Mouse (Mus musculus) heart, embryonic 14.5 days (tissue): ENCODE measurements around the gene Ankrd2. TPM values are rescaled to one million over a fixed set of nuclear protein-coding genes. Genes with fewer than 3 reads are reported as not detected.
A peak's percentile ranks its signal among the peaks of the same experiment; 100 is the strongest.

Source experiments
- ATAC-seq: fragments of 200-750 bp; cut with Nextera tagmentation; 2 replicates; pipeline ENCODE4 v1.8.0; 2017; ENCODE audit warnings: low read depth, moderate TSS enrichment; ENCODE audit not compliant: insufficient number of reproducible peaks, insufficient read depth, low FRiP score
- H3K27ac ChIP-seq, 2 experiments: fragments of 200-500 bp in 1 of 2; fragments of 300-500 bp in 1 of 2; sonication (generic) in 1 of 2; replicated peaks in 1 of 2; 2 replicates each; pipeline ENCODE4 v1.5.1; 2012 to 2014; ENCODE audit warnings: low read depth in 2 of 2, low read length in 2 of 2, control low read depth in 1 of 2, mild to moderate bottlenecking in 1 of 2, mixed read lengths in 1 of 2; ENCODE audit not compliant: control insufficient read depth in 1 of 2, insufficient read depth in 1 of 2
- H3K27me3 ChIP-seq: fragments of 300-500 bp; sonication (generic); 2 replicates; pipeline ENCODE4 v1.6.1; 2014; ENCODE audit warnings: mild to moderate bottlenecking, low read length, control low read depth; ENCODE audit not compliant: control insufficient read depth, insufficient read depth
- H3K36me3 ChIP-seq: fragments of 300-500 bp; sonication (generic); 2 replicates; pipeline ENCODE4 v1.6.1; 2014; ENCODE audit warnings: mild to moderate bottlenecking, control low read depth, low read length, mixed read lengths; ENCODE audit not compliant: control insufficient read depth, insufficient read depth
- H3K4me1 ChIP-seq, 2 experiments: fragments of 200-500 bp in 1 of 2; fragments of 300-500 bp in 1 of 2; sonication (generic) in 1 of 2; 2 replicates each; pipeline ENCODE4 v1.6.1; 2012 to 2014; ENCODE audit warnings: low read length in 2 of 2, control low read depth in 1 of 2, mixed read lengths in 1 of 2; ENCODE audit not compliant: control insufficient read depth in 2 of 2, insufficient read depth in 2 of 2
- H3K4me2 ChIP-seq: fragments of 300-500 bp; sonication (generic); 2 replicates; pipeline ENCODE4 v1.6.1; 2014; ENCODE audit warnings: mild to moderate bottlenecking, low read length
- H3K4me3 ChIP-seq, 2 experiments: fragments of 200-500 bp in 1 of 2; fragments of 300-500 bp in 1 of 2; sonication (generic) in 1 of 2; 2 replicates each; pipeline ENCODE4 v1.5.1; 2012 to 2014; ENCODE audit warnings: low read length in 2 of 2, mild to moderate bottlenecking in 2 of 2, control low read depth in 1 of 2, low read depth in 1 of 2, moderate library complexity in 1 of 2; ENCODE audit not compliant: control insufficient read depth in 1 of 2, insufficient read depth in 1 of 2
- H3K9ac ChIP-seq: fragments of 300-500 bp; sonication (generic); 2 replicates; pipeline ENCODE4 v1.6.1; 2014; ENCODE audit warnings: mild to moderate bottlenecking, low read length
- H3K9me3 ChIP-seq: fragments of 300-500 bp; sonication (generic); 2 replicates; pipeline ENCODE4 v1.6.1; 2016; ENCODE audit warnings: low read length, control low read depth; ENCODE audit not compliant: control insufficient read depth
- WGBS: fragments of 180-500 bp; shearing (Covaris S2); extraction: QIAGEN DNeasy Blood & Tissue Kit; methylation state at CpG from one replicate; pipeline ENCODE4 v1.1.7; 2014; 5-methylcytosine and 5-hydroxymethylcytosine counted together
- polyA plus RNA-seq: library from polyadenylated mRNA; unstranded; fragments of >200 nt; fragmentation: Nextera tagmentation; extraction: Ambion mirVana; gene quantifications from 2 replicates; pipeline ENCODE4 v1.2.1, GENCODE M21; 2014

Ankrd2 gene
- polyA plus RNA-seq, 1 experiment from 2014 or later: not detected

- H3K9me3 ChIP-seq: no peaks in the 10 kb centered on the region
- H3K27me3 ChIP-seq: no peaks in the 10 kb centered on the region
- no peak overlapping the region for H3K4me2 ChIP-seq
- no peak overlapping the region for H3K9ac ChIP-seq
- no peak overlapping the region for H3K27ac ChIP-seq
- no peak for ATAC-seq
- WGBS: 27% methylated on average over 3 of the region's 3 CpGs
- H3K4me3 ChIP-seq: no peak overlapping the region
- H3K36me3 ChIP-seq: no peaks in the 10 kb centered on the region
- H3K4me1 ChIP-seq: peaks cover 36 to 51% of the 10 kb centered on the region in 2 experiments
These were observed 30.2 kb upstream of the Ankrd2 start for GRCm38 (mm10) chr19:42005616-42006015.

- H3K4me1 ChIP-seq: peaks cover 29 to 42% of the 10 kb centered on the region in 2 experiments
- H3K9me3 ChIP-seq: no peaks in the 10 kb centered on the region
- no peak overlapping the region for H3K4me3 ChIP-seq
- no peaks in the 10 kb centered on the region for H3K27me3 ChIP-seq
- 72% methylated on average over 8 of the region's 8 CpGs for WGBS
- H3K27ac ChIP-seq: no peak overlapping the region
- no peak overlapping the region for H3K9ac ChIP-seq
- no peak for ATAC-seq
- H3K4me2 ChIP-seq: no peak overlapping the region
- no peaks in the 10 kb centered on the region for H3K36me3 ChIP-seq
These were observed 29.2 kb upstream of the Ankrd2 start for GRCm38 (mm10) chr19:42006568-42006967.

- H3K27me3 ChIP-seq: no peaks in the 10 kb centered on the region
- H3K9me3 ChIP-seq: no peaks in the 10 kb centered on the region
- 47% methylated on average over 3 of the region's 3 CpGs for WGBS
- no peaks in the 10 kb centered on the region for H3K36me3 ChIP-seq
- H3K27ac ChIP-seq: peak overlapping the region; percentile 56 to 64
- H3K4me1 ChIP-seq: peaks cover 29 to 42% of the 10 kb centered on the region in 2 experiments
- no peak overlapping the region for H3K9ac ChIP-seq
- no peak for ATAC-seq
- H3K4me3 ChIP-seq: no peak overlapping the region
- no peak overlapping the region for H3K4me2 ChIP-seq
These were observed 27.2 kb upstream of the Ankrd2 start for GRCm38 (mm10) chr19:42008586-42008985.

GRCm38 (mm10) chr19:42009067-42009466 lies 26.7 kb upstream of the Ankrd2 start:
- Histone ChIP-seq H3K4me3 (no peak overlapping the region), H3K9ac (no peak overlapping the region), H3K4me1 (peaks cover 29 to 42% of the 10 kb centered on the region in 2 experiments), H3K36me3 (no peaks in the 10 kb centered on the region), H3K27me3 (no peaks in the 10 kb centered on the region), H3K27ac (peak overlapping the region; percentile 56 to 64), H3K4me2 (no peak overlapping the region), H3K9me3 (no peaks in the 10 kb centered on the region)
- 65% methylated on average over 7 of the region's 7 CpGs for WGBS
- no peak for ATAC-seq

GRCm38 (mm10) chr19:42010436-42010835 lies 25.4 kb upstream of the Ankrd2 start:
- H3K4me3 ChIP-seq: no peak overlapping the region
- no peaks in the 10 kb centered on the region for H3K36me3 ChIP-seq
- H3K9ac ChIP-seq: no peak overlapping the region
- H3K27ac ChIP-seq: no peak overlapping the region
- no peak for ATAC-seq
- H3K9me3 ChIP-seq: no peaks in the 10 kb centered on the region
- 75% methylated on average over 4 of the region's 4 CpGs for WGBS
- H3K4me2 ChIP-seq: no peak overlapping the region
- no peaks in the 10 kb centered on the region for H3K27me3 ChIP-seq
- peaks cover 22 to 28% of the 10 kb centered on the region in 2 experiments for H3K4me1 ChIP-seq

GRCm38 (mm10) chr19:42011123-42011522 lies 24.7 kb upstream of the Ankrd2 start:
- 82% methylated on average over 7 of the region's 7 CpGs for WGBS
- Histone ChIP-seq H3K4me2 (no peak overlapping the region), H3K9ac (no peak overlapping the region), H3K9me3 (no peaks in the 10 kb centered on the region), H3K27me3 (no peaks in the 10 kb centered on the region), H3K36me3 (no peaks in the 10 kb centered on the region), H3K4me1 (peaks cover 18 to 22% of the 10 kb centered on the region in 2 experiments), H3K4me3 (no peak overlapping the region), H3K27ac (no peak overlapping the region)
- ATAC-seq: no peak

- Histone ChIP-seq H3K27me3 (no peaks in the 10 kb centered on the region), H3K4me2 (no peak overlapping the region), H3K36me3 (no peaks in the 10 kb centered on the region), H3K27ac (no peak overlapping the region), H3K9me3 (no peaks in the 10 kb centered on the region), H3K4me3 (no peak overlapping the region), H3K9ac (no peak overlapping the region), H3K4me1 (peaks cover 20 to 22% of the 10 kb centered on the region in 2 experiments)
- WGBS: 89% methylated on average over 3 of the region's 3 CpGs
- no peak for ATAC-seq
These were observed 21.5 kb upstream of the Ankrd2 start for GRCm38 (mm10) chr19:42014231-42014825.

- Histone ChIP-seq H3K4me2 (no peak overlapping the region), H3K9me3 (no peaks in the 10 kb centered on the region), H3K4me1 (peaks cover 20 to 22% of the 10 kb centered on the region in 2 experiments), H3K27ac (no peak overlapping the region), H3K36me3 (no peaks in the 10 kb centered on the region), H3K9ac (no peak overlapping the region), H3K27me3 (no peaks in the 10 kb centered on the region), H3K4me3 (no peak overlapping the region)
- WGBS: 78% methylated on average over 6 of the region's 6 CpGs
- no peak for ATAC-seq
These were observed 20.8 kb upstream of the Ankrd2 start for GRCm38 (mm10) chr19:42015001-42015400.
